Mouse (Mus musculus): ENCODE measurements at regions not wholly inside any gene's neighbourhood (a gene's known extent, or its start where the extent isn't known, plus 50 kb on each side); places are given as distances from the start of the nearest gene placed in this dataset.

DNA sequence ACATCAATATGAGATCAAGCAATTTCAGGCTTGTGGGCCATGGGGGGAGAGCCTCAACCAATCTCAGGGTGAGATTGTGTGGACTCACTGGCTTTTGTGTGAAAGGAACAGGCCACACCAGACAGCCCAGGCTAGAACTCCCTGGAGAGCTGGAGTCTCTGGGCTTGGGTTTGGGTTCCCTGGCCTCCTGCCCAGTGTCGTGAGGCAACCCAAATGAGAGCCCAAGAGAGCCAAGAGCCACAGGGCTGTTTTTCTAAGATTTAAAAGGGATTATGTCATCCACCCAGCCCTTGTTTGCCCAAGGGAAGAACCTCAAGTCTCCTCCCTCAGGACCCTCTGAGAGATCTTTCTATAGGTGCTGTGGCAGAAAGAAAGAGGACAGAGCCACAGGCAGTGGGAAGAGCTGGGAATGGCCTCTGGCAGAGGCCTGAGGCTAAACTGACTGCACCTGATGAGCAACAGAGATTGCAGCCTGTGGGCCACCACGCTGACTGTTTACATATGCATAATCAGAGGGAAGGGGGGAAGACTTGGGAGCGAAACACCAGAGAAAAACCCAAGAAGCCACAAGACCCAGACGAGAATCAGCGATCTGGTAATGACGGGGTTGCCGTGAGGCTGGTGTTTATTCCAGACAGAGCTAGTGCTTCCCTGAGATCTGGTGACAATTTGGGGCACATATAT lies 92.1 kb downstream of the Bcl2l11 start:
- peak in 1 of 2 experiments; percentile 64 for DNase-seq (ENCODE audit: inconsistent age in 2 of 2, low spot score in 1 of 2)

DNA sequence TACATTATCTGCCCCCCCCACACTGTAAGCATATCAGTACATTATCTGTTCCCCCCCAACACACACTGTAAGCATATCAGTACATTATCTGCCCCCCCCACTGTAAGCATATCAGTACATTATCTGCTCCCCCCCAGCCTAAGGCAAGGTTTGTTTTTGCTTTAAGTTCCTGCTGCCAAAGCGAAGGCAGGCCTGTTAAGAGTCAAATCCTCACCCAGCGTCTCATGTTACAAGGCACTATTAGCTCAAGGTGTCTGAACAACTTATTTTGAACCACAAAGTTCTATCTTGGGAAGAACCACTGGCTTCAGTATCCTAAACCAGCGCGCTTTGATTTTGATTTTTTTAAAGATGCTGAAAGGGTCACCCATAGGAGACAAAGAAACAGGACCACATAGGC lies 93.1 kb downstream of the Bcl2l11 start:
- no peak for DNase-seq (ENCODE audit: inconsistent age in 2 of 2, low spot score in 1 of 2)

DNA sequence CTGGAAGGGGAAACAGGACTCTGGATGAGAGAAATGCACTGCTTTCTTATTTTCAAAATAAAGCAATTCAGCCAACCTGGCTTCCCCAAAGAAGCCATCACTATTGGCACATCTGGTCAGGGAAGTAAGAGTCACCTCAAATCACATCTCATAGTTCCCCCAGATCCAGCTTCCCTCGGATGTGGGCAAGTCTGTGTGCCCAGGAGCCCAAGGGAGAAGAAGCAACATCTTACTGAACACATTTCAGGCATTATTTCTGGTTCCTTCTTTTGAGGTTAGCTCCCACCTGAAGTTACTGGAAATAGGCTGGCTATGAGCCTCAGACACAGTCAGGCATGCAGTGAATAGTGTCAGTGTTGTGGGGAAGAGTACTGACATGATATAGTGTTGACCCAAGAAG lies 95.2 kb downstream of the Bcl2l11 start:
- DNase-seq (ENCODE audit: inconsistent age in 2 of 2, low spot score in 1 of 2): no peak

DNA sequence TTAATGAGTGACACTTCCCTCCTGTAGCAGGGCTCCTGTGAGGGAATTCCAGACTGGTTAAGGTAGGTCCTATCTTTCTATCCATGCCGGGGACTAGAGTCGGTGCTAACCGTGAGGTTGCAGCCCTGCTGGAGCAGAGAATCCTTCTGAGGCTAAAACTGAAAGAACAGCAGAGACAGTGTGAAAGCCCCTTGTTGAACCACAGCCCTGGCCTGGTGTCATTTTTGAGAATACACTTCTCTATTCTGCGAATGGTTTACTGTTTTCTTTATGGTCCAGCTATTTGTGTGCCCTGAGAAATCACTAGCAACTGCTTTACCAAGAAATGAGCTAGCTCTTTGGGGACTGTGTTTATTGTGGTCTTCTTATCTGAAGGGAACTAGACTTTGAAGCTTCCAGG lies 95.8 kb downstream of the Bcl2l11 start:
- no peak for DNase-seq (ENCODE audit: inconsistent age in 2 of 2, low spot score in 1 of 2)

DNA sequence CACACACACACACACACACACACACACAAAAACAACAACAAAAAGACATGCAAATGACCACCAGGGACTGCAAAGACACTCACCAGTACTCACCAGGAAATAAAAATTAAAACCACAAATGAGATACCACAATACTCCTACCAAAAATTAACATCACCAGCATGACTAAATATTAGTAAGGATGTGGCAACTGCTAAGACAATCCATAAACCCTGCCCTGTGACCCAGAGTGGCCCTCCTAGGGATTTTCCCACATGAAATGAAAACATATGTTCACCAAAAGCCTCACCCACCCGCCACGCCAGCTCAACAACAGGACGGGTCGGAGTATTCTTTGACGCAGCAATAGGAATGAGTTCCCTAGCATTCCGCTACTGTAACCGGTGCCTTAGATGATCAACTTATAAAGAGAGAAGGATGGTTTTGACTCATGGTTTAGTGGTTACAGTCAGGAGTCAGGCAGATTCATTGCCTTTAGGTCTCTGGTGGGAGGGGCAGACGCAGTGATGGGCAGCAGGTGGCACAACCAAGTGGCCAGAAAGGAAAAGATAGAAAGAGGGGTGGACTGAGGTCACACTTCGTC lies 100.7 kb downstream of the Bcl2l11 start:
- DNase-seq (ENCODE audit: inconsistent age in 2 of 2, low spot score in 1 of 2): no peak

DNA sequence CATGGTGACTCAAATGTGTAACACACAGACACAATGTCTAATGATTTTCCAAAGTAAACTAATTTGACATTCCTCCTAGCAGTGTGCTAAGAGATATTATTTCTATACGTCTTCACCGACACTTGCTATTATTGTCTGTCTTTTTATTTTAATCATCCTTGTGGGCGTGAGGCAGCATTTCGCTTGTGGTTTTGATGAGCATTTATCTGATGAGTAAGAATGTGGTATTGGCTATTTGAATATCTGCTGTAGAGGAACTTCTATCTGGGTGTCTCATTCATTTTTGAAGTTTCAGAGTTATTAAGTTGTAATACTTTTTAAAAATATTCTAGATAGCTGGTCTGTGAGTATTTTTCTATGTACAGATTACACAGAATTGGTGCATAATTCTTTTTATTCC lies 103.9 kb downstream of the Bcl2l11 start:
- no peak for DNase-seq (ENCODE audit: inconsistent age in 2 of 2, low spot score in 1 of 2)

DNA sequence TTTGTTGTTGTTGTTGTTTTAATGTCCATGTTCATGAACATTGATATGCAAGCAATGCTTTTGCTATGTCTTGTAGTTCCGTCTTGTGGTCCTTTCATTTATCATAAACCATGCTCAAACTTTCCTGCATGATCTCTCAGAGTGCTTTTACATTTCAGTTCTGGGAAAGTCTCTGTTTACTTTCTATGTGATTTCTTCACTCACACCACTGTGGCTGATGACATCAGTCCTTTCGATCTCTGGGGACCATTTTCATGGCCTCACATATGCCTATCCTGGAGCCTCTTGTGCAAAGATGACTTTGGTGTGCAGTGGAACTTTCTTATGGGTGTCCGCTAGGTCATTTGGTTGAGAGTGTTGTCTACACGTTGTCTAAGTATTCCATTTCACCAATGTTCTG lies 105.1 kb downstream of the Bcl2l11 start:
- no peak for DNase-seq (ENCODE audit: inconsistent age in 2 of 2, low spot score in 1 of 2)

DNA sequence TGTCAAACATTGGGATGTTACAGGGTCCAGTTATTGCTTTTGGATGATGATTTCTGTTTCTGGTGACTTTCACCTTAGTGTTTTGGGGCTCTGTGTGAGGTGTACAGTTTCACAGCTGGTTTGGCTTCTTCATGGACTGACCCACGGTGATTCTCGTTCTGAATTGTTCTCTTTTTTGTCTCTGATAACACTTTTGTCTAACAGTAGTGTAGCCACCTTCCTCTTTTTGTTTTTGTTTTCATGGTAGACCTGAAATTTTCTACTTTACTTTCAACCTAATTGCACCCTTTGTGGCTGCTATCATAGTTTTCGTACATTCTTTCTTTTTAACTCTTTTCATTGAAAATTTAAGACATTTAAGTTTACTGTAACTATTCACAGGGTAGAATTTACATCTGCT lies 105.5 kb downstream of the Bcl2l11 start:
- DNase-seq (ENCODE audit: inconsistent age in 2 of 2, low spot score in 1 of 2): no peak

DNA sequence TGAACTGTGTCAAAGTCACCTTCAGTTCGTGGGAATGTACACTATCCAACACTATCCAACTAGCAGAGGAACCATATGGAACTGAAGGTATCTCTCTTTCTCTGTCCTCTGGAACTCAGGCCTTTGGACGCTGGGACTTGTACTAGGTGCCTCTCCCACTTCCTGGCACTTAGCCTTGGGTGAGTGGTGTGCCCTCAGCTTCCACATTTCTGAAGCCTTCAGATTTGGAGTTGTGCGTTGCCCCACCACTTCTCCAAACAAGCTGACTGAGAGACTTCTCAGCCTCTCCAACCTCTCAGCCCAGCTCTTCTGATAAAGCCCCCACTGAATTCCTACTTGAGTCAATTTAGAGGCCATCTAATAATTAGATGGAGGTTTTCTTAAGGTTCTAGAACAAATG lies 106.2 kb downstream of the Bcl2l11 start:
- no peak for DNase-seq (ENCODE audit: inconsistent age in 2 of 2, low spot score in 1 of 2)

DNA sequence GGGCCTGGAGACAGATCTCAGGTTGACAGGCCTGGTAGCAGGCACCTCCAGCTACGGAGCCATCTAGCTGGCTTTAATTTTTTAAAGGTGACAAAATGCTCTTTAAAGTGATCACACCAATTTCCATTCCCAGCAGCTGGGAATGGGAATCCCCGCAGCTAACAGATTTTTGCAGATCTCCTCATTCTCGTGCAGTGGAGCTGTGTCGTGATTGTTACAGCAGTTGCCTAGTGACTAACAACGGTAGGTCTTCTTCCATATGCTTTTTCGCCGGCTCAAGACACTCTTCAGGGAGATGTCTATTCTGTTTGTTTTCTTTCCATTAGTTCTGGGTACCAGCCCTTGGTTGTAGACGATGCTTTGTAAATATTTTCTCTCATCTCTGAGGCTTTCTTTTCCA lies 109.3 kb downstream of the Bcl2l11 start:
- DNase-seq (ENCODE audit: inconsistent age in 2 of 2, low spot score in 1 of 2): no peak

DNA sequence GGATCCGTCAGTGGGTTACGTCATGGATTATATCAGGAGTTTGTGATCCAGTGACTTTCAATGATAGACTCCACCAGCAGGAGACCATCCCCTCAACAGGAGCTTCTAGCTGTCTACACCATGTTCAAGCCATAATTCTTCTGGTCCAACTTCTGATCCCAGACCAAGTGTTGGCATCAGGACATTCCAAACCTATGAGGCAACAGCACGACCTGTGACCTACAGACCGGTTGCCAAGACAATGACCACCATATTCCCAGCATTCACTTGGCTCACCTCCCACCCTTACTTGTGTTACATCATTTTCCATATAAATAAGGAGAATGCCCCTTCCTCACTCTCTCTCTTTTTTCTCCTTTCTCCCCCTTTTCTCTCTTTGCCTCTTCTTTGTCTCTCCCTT lies 113.6 kb downstream of the Bcl2l11 start:
- DNase-seq (ENCODE audit: inconsistent age in 2 of 2, low spot score in 1 of 2): no peak

DNA sequence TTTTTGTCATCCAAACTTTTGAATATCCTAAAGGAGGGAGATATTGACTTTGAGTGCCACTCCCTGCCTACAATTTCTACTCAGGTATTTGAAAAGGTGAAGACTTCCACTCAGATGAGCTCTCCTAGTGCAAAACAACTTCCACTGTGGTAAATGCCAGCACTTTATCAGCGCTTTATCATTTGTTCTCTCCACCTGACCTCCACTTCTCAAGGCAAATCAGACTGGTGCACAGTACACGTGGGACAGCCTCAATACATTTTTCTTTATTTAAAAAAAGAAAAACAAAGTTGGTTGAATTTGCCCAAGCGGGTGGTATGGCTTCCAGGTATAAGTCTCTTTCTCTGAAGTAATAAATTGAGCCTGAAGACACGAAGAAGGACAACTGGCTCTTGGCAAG lies 114.2 kb downstream of the Bcl2l11 start:
- DNase-seq (ENCODE audit: inconsistent age in 2 of 2, low spot score in 1 of 2): peak in 1 of 2 experiments; percentile 46

DNA sequence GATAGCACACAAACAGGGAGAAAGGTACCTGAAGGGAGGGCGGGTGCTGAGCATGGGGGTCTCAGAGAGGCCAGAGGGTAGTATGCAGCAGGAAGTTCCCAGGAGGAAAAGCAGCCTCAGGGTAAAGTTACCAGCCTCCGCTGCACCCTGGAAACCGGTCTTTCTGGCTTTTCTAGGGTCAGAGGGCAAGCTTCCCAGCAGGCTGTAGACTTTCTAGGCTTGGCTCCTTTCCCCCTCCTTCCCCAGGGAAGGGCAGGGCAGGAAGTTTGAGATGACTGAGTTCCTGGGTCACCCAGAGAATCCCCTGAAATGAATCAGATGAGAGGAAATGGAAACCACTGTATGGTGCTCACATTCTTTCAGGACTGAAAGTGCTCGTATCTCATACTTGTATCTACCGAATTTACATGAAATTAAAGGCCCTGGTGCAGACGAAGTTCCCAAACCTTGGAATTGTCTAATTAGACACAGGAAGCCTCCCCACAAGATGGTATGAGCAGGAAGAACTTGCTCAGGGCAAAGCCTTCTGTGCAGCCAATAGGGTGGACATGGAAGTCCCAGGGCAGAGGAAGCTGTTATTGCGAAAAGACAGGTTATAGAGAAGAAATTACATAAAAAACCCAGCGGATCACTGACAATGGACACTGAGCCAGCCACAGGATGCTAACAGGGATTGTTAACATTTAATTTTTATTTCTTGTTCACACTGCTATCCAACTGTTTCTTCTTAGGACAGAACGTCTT lies 114.9 kb downstream of the Bcl2l11 start:
- peak in 1 of 2 experiments; percentile 53 for DNase-seq (ENCODE audit: inconsistent age in 2 of 2, low spot score in 1 of 2)

DNA sequence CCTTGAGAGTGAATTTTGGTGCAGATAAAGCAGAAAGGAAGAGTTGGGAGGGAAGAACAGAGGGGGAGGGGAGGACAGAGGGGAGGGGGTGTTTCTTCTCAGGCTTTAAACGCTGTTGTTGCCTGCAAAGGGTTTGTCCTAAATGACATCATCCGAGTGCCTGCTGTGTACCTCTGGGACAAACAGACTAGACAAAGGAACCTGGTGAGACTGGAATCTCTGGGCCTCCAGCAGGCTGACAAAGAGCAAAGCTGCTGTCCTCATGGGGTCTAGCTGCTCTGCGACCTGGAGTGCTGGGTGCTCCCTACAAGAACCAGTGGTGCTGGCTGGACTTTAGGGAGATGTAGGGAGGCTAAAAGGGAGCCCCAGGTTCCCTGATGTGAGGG lies 115.4 kb downstream of the Bcl2l11 start:
- DNase-seq (ENCODE audit: inconsistent age in 2 of 2, low spot score in 1 of 2): no peak

DNA sequence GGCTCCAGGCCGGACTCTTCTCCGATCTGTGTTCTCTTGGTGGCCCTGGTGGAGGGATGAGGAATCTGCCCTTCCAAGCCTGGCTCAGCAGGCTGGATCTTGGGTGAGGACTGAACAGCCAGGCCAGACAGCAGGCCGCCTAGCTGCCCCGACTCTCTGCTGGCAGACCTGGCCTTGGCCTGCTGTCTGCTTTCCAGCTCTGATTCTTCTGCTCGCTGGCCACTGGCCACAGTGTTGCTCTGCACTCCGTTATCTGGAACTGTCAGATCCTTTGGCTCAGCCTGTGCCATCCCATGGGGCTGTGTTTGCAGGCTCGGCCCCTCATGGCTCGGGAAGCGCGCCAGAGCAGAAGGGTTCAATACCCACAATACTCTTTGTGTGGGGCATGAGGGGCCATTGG lies 119.7 kb downstream of the Bcl2l11 start:
- DNase-seq (ENCODE audit: inconsistent age in 2 of 2, low spot score in 1 of 2): peak; percentile 93

DNA sequence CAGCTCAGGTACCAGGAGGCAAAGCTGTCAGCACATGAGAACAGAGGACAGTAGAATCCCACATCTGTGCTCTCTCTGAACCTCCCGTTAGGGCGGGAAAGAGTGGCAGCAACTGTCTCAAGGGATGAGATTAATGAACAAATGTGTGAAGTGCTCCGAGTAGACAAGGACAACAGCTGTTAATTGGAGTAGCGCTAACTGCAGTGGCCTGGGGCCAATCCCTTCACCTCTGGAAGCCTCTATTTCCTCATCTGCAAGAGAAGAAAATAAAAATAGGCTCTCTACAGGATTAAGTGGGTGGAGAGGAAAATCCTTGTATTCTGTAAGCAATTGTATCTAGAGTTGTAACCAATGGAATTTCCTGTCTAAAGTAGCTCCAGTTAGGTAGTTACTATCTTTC lies 122.1 kb downstream of the Bcl2l11 start:
- no peak for DNase-seq (ENCODE audit: inconsistent age in 2 of 2, low spot score in 1 of 2)

DNA sequence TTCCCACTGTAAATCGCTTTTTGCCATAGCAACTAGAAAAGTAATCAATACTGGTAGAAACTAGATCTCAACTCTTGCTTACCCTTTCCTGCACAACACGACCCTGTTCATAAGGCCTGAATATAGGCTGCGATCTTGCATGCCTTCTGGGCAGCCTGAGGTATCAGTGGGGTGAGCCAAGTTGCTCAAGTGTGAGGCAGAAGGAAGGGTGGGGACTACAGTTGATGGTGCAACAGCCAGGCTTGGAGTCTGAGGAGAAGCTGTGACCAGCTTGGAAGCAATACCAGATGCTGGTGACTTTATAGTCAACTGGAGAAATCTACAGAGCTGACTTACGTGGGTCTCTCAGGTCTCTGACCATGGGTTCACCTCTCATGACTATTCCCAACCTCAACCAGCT lies 123.3 kb downstream of the Bcl2l11 start:
- DNase-seq (ENCODE audit: inconsistent age in 2 of 2, low spot score in 1 of 2): no peak

DNA sequence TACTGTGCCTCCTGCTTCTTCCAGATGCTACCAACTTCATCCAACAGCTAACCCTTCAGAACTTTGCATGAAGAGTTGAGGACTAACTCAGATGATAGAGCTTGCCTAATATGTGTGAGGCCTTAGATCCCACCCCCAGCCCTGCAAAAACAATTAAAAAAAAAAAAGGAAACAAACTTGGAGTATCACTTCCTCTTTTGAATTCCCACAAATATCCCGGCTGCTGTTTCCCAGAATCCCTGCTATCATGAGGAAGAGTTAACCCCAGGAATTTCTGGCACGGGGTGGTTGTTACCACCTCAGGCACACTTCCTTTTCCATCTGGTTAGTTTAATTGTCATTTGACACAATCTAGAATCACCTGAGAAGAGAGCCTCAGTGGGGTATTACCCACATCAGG lies 123.8 kb downstream of the Bcl2l11 start:
- DNase-seq (ENCODE audit: inconsistent age in 2 of 2, low spot score in 1 of 2): no peak

DNA sequence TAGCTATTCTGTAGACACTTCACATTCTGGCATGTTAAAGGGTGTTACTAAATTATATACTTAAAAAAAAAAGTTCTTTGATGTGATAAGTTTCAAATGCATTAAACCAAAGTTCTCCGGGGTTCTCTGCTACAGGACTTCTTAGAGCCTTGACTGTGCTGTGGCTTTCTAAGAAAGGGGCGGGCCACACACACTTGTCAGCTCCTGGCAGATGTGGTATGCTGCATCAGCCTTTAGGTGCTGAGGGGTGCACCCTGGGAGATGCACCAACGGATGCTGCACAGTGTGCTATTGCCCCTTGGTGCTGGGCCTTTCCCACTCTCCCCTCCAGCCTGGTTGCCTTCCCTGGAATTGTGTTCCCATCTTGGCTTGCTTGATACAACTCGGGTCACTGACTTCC lies 125.0 kb downstream of the Bcl2l11 start:
- DNase-seq (ENCODE audit: inconsistent age in 2 of 2, low spot score in 1 of 2): no peak

DNA sequence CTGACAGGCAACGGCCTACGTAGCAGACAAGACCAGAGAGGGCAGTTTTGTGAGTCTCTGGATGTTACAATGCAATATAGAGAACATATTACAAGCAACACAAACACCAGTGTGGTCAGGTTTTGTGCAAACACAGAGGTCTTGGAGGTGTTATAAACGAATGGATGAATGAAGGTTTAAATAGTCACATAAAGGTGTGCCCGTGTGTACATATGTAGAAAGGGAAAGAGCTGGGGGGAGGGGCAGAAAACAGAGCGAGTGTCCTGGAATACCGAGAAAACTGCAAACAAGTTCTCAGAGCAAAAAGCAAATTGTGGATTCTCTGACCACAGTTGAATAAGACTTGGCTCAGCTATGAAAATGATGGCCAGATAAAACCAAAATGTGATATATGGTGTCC lies 130.8 kb downstream of the Bcl2l11 start:
- DNase-seq (ENCODE audit: inconsistent age in 2 of 2, low spot score in 1 of 2): no peak

DNA sequence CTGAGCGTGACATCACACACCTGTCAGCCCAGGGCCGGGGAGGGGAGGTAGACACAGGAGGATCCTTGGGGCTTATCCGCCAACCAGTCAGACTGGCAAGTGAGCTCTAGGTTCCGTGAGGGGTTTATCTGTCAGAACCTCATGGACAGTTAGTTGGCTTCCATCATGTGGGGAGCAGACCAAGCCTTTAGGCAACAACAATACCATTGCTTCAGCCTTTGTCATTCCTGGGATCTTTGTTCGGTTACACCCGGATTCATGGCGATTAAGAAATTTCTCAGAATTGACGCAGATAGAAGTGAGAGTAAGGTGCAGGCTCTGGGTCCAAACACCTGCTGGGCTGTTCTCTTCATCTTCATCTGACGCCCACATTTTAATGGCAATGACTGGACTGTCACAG lies 131.4 kb downstream of the Bcl2l11 start:
- no peak for DNase-seq (ENCODE audit: inconsistent age in 2 of 2, low spot score in 1 of 2)

DNA sequence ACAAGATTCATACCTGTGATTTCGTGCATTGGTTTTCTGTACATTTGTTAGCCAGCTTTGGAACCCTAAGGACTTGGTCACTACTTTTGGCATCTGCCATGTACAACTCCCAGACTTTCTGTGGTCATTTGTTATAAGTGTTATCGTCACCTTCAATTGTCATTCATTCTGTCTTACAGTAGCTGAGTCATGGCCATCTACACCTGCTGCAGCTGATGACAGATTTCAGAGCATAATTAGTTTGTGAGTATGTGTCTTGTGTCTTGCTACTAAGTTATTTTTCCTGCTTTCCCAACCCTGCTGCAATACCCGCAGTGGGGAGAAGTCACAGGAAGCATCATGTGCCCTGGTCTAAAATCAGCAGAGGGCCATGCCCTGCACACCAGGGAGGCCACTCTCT lies 138.0 kb downstream of the Bcl2l11 start:
- no peak for DNase-seq (ENCODE audit: inconsistent age in 2 of 2, low spot score in 1 of 2)
